Mouse (Mus musculus): Measurements from ENCODE around the gene Kcna2. TPM values are rescaled to one million over a fixed set of nuclear protein-coding genes. Genes with fewer than 3 reads are reported as not detected.

The Kcna2 gene
- polyA plus RNA-seq, 1 experiment: 3.9 TPM

GRCm38 (mm10) chr3:107129251-107129650 lies 28.3 kb downstream of the Kcna2 start:
- no peak for TF ChIP-seq POLR2A (IDR thresholded peaks at IDR 0.05; ENCODE audit: borderline replicate concordance, extremely low read depth, insufficient read depth, insufficient read length, poor library complexity, severe bottlenecking)
- no peak for DNase-seq (ENCODE audit: low read depth)

- TF ChIP-seq CTCF (IDR thresholded peaks at IDR 0.05; ENCODE audit: borderline replicate concordance, extremely low read depth, insufficient read depth, insufficient read length): no peak
- no peak for TF ChIP-seq POLR2A (IDR thresholded peaks at IDR 0.05; ENCODE audit: borderline replicate concordance, extremely low read depth, insufficient read depth, insufficient read length, poor library complexity, severe bottlenecking)
- DNase-seq (ENCODE audit: low read depth): no peak
Measured at GRCm38 (mm10) chr3:107130661-107131326, 29.8 kb downstream of the Kcna2 start.

GRCm38 (mm10) chr3:107131846-107132245 lies 30.9 kb downstream of the Kcna2 start:
- TF ChIP-seq CTCF (IDR thresholded peaks at IDR 0.05; ENCODE audit: borderline replicate concordance, extremely low read depth, insufficient read depth, insufficient read length) (no peak), POLR2A (IDR thresholded peaks at IDR 0.05; ENCODE audit: borderline replicate concordance, extremely low read depth, insufficient read depth, insufficient read length, poor library complexity, severe bottlenecking) (no peak)
- DNase-seq (ENCODE audit: low read depth): no peak

- TF ChIP-seq POLR2A (IDR thresholded peaks at IDR 0.05; ENCODE audit: borderline replicate concordance, extremely low read depth, insufficient read depth, insufficient read length, poor library complexity, severe bottlenecking) (no peak), CTCF (IDR thresholded peaks at IDR 0.05; ENCODE audit: borderline replicate concordance, extremely low read depth, insufficient read depth, insufficient read length) (no peak)
- peak; percentile 32 for DNase-seq (ENCODE audit: low read depth)
Measured at GRCm38 (mm10) chr3:107132651-107133050, 31.7 kb downstream of the Kcna2 start.

- no peak for DNase-seq (ENCODE audit: low read depth)
- no peak for TF ChIP-seq POLR2A (IDR thresholded peaks at IDR 0.05; ENCODE audit: borderline replicate concordance, extremely low read depth, insufficient read depth, insufficient read length, poor library complexity, severe bottlenecking)
- TF ChIP-seq CTCF (IDR thresholded peaks at IDR 0.05; ENCODE audit: borderline replicate concordance, extremely low read depth, insufficient read depth, insufficient read length): no peak
Measured at GRCm38 (mm10) chr3:107134457-107134856, 33.5 kb downstream of the Kcna2 start.

GRCm38 (mm10) chr3:107147126-107147525 lies 46.2 kb downstream of the Kcna2 start:
- TF ChIP-seq POLR2A (IDR thresholded peaks at IDR 0.05; ENCODE audit: borderline replicate concordance, extremely low read depth, insufficient read depth, insufficient read length, poor library complexity, severe bottlenecking) (no peak), CTCF (IDR thresholded peaks at IDR 0.05; ENCODE audit: borderline replicate concordance, extremely low read depth, insufficient read depth, insufficient read length) (no peak)

GRCm38 (mm10) chr3:107149006-107149405 lies 48.1 kb downstream of the Kcna2 start:
- TF ChIP-seq CTCF (IDR thresholded peaks at IDR 0.05; ENCODE audit: borderline replicate concordance, extremely low read depth, insufficient read depth, insufficient read length) (peak; percentile 45; the same call in 1 of the 2 replicates), POLR2A (IDR thresholded peaks at IDR 0.05; ENCODE audit: borderline replicate concordance, extremely low read depth, insufficient read depth, insufficient read length, poor library complexity, severe bottlenecking) (no peak)
- DNase-seq (ENCODE audit: low read depth): peak; percentile 29

More at GRCm38 (mm10) chr3:107147126-107147525, 46.2 kb downstream of the Kcna2 start:
- peak; percentile 41 for DNase-seq (ENCODE audit: low read depth)

- peak; percentile 91 for DNase-seq (ENCODE audit: low read depth)
Measured at GRCm38 (mm10) chr3:107150469-107150868, 49.5 kb downstream of the Kcna2 start.

GRCm38 (mm10) chr3:107150872-107151540 lies 50.1 kb downstream of the Kcna2 start:
- peak; percentile 91 for DNase-seq (ENCODE audit: low read depth)
- no peak for TF ChIP-seq POLR2A (IDR thresholded peaks at IDR 0.05; ENCODE audit: borderline replicate concordance, extremely low read depth, insufficient read depth, insufficient read length, poor library complexity, severe bottlenecking)
- no peak for TF ChIP-seq CTCF (IDR thresholded peaks at IDR 0.05; ENCODE audit: borderline replicate concordance, extremely low read depth, insufficient read depth, insufficient read length)

More at GRCm38 (mm10) chr3:107150469-107150868, 49.5 kb downstream of the Kcna2 start:
- TF ChIP-seq CTCF (IDR thresholded peaks at IDR 0.05; ENCODE audit: borderline replicate concordance, extremely low read depth, insufficient read depth, insufficient read length): no peak
- TF ChIP-seq POLR2A (IDR thresholded peaks at IDR 0.05; ENCODE audit: borderline replicate concordance, extremely low read depth, insufficient read depth, insufficient read length, poor library complexity, severe bottlenecking): no peak

- TF ChIP-seq POLR2A (IDR thresholded peaks at IDR 0.05; ENCODE audit: borderline replicate concordance, extremely low read depth, insufficient read depth, insufficient read length, poor library complexity, severe bottlenecking) (no peak), CTCF (IDR thresholded peaks at IDR 0.05; ENCODE audit: borderline replicate concordance, extremely low read depth, insufficient read depth, insufficient read length) (no peak)
- no peak for DNase-seq (ENCODE audit: low read depth)
Measured at GRCm38 (mm10) chr3:107153772-107154655, 53.1 kb downstream of the Kcna2 start.

- DNase-seq (ENCODE audit: low read depth): no peak
- TF ChIP-seq POLR2A (IDR thresholded peaks at IDR 0.05; ENCODE audit: borderline replicate concordance, extremely low read depth, insufficient read depth, insufficient read length, poor library complexity, severe bottlenecking) (no peak), CTCF (IDR thresholded peaks at IDR 0.05; ENCODE audit: borderline replicate concordance, extremely low read depth, insufficient read depth, insufficient read length) (no peak)
Measured at GRCm38 (mm10) chr3:107158856-107159255, 57.9 kb downstream of the Kcna2 start.

Data from brain, embryonic 14.5 days (tissue).